Mouse (Mus musculus): ENCODE measurements around the gene Ap4b1.

DNA sequence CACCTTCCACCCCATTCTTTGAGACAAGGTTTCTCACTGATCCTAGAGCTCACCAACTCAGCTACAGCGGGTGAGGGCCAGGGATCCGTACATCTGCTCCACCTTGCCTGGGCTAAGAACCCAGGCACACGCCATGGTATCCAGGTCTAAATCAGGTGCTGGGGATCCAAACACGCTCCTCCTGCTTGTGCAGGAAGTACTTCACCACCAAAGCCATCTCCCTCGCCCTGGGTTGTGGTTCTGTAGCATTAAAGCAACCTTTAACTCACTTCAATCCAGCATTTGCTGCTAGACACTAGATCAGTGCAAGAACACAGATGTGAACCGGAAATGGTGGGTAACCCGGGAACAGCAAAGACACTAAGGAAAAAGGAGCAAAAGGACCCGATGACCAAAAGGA lies 42.6 kb downstream of the Ap4b1 start:
- TF ChIP-seq CTCF (IDR thresholded peaks at IDR 0.05; ENCODE audit: low read depth, low read length), result no peak
- no peak for TF ChIP-seq POLR2AphosphoS5 (IDR thresholded peaks at IDR 0.05; ENCODE audit: insufficient replicate concordance, low read depth, low read length)
- TF ChIP-seq GATA1 (IDR thresholded peaks at IDR 0.05; ENCODE audit: borderline replicate concordance, low read length), result no peak
- TF ChIP-seq TAL1 (conservative IDR thresholded peaks at IDR 0.05; ENCODE audit: low read depth, low read length), result no peak
